Mouse (Mus musculus) stomach, postnatal 0 days (tissue): ENCODE data around the gene Esr1. TPM values are rescaled to one million over a fixed set of nuclear protein-coding genes. Genes with fewer than 3 reads are reported as not detected.

Experiments used
- ATAC-seq: fragments of 200-750 bp; cut with Nextera tagmentation; 2 replicates; pipeline ENCODE4 v1.8.0; 2017; ENCODE audit not compliant: low FRiP score, low TSS enrichment
- DNase-seq: peaks from one replicate; pipeline ENCODE4 v3.0.0-alpha.2; 2016; ENCODE audit warnings: low spot score
- H3K27ac ChIP-seq: fragments of 300-500 bp; sonication (generic); replicated peaks from 2 replicates; pipeline ENCODE4 v1.5.1; 2014; ENCODE audit warnings: mild to moderate bottlenecking, control low read depth
- H3K27me3 ChIP-seq: fragments of 300-500 bp; sonication (generic); 2 replicates; pipeline ENCODE4 v1.6.1; 2014; ENCODE audit warnings: low read length; ENCODE audit not compliant: control insufficient read depth, insufficient read depth
- H3K36me3 ChIP-seq: fragments of 300-500 bp; sonication (generic); 2 replicates; pipeline ENCODE4 v1.6.1; 2014; ENCODE audit warnings: low read length, mixed read lengths; ENCODE audit not compliant: control insufficient read depth, insufficient read depth
- H3K4me1 ChIP-seq: fragments of 300-500 bp; sonication (generic); replicated peaks from 2 replicates; pipeline ENCODE4 v1.6.1; 2014; ENCODE audit warnings: antibody characterized with exemption; ENCODE audit not compliant: control insufficient read depth, insufficient read depth
- H3K4me2 ChIP-seq: fragments of 300-500 bp; sonication (generic); replicated peaks from 2 replicates; pipeline ENCODE4 v1.6.1; 2014; ENCODE audit warnings: low read depth, mild to moderate bottlenecking, control low read depth, moderate library complexity
- H3K4me3 ChIP-seq: fragments of 300-500 bp; sonication (generic); 2 replicates; pipeline ENCODE4 v1.5.1; 2014; ENCODE audit warnings: low read depth, low read length, control low read depth
- H3K9ac ChIP-seq: fragments of 300-500 bp; sonication (generic); 2 replicates; pipeline ENCODE4 v1.6.1; 2014; ENCODE audit warnings: mild to moderate bottlenecking, low read length, control low read depth, mixed read lengths
- H3K9me3 ChIP-seq: fragments of 300-500 bp; sonication (generic); 2 replicates; pipeline ENCODE4 v1.6.1; 2016; ENCODE audit warnings: low read length; ENCODE audit not compliant: control insufficient read depth
- CTCF ChIP-seq: IDR thresholded peaks from 2 replicates; pipeline ENCODE4 v1.5.1; 2016; ENCODE audit warnings: antibody characterized with exemption, low read depth, mild to moderate bottlenecking, moderate library complexity
- EP300 ChIP-seq: optimal IDR thresholded peaks from 2 replicates; pipeline ENCODE3; 2016; ENCODE audit warnings: antibody characterized with exemption
- WGBS: fragments of 180-500 bp; shearing (Covaris S2); extraction: QIAGEN DNeasy Blood & Tissue Kit; methylation state at CpG from one replicate; pipeline ENCODE4 v1.1.7; 2014; 5-methylcytosine and 5-hydroxymethylcytosine counted together
- polyA plus RNA-seq: library from polyadenylated mRNA; unstranded; fragments of >200 nt; fragmentation: Nextera tagmentation; extraction: Ambion mirVana; gene quantifications from 2 replicates; pipeline ENCODE4 v1.2.1, GENCODE M21; 2015

Gene Esr1
- polyA plus RNA-seq, 1 experiment from 2014 or later, result 0.57 TPM

GRCm38 (mm10) chr10:4830592-4830991 is 219.2 kb downstream of the Esr1 start:
- H3K4me3 ChIP-seq, result no peak overlapping the region
- H3K4me1 ChIP-seq, result no peaks in the 10 kb centered on the region
- no peak overlapping the region for H3K4me2 ChIP-seq
- no peaks in the 10 kb centered on the region for H3K36me3 ChIP-seq
- H3K9ac ChIP-seq, result no peak overlapping the region
- 85% methylated on average over 6 of the region's 6 CpGs for WGBS
- H3K27me3 ChIP-seq, result no peaks in the 10 kb centered on the region
- ATAC-seq, result no peak
- H3K9me3 ChIP-seq, result no peaks in the 10 kb centered on the region
- no peak for DNase-seq
- H3K27ac ChIP-seq, result no peak overlapping the region
- TF ChIP-seq EP300 (no peak), CTCF (no peak)

DNA sequence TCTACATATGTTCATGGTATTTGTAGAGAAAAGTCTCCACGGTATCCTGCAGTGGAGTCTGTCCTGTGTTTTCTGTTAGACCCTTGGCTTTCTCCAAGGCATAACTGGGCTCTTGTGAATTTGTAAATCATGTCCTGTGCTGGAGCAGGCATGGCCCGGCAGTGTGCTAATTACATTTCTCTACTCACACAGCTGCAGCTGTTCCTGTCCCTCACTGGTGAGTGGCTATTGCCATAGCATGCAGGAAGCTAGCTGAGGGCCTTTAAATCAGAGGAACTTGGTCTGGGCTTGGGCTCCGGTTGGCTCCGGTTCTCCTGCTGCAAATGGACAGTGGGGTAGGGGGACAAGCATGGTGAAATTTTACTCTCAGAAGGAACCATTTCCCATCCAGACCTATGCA is 226.7 kb downstream of the Esr1 start:
- 81% methylated on average over 4 of the region's 4 CpGs for WGBS
- Histone ChIP-seq H3K9ac (no peak overlapping the region), H3K4me1 (no peaks in the 10 kb centered on the region), H3K4me3 (no peak overlapping the region), H3K4me2 (no peak overlapping the region), H3K27ac (no peak overlapping the region), H3K9me3 (no peaks in the 10 kb centered on the region), H3K36me3 (no peaks in the 10 kb centered on the region), H3K27me3 (no peaks in the 10 kb centered on the region)
- DNase-seq (no peak), ATAC-seq (no peak)
- TF ChIP-seq EP300 (no peak), CTCF (no peak)

DNA sequence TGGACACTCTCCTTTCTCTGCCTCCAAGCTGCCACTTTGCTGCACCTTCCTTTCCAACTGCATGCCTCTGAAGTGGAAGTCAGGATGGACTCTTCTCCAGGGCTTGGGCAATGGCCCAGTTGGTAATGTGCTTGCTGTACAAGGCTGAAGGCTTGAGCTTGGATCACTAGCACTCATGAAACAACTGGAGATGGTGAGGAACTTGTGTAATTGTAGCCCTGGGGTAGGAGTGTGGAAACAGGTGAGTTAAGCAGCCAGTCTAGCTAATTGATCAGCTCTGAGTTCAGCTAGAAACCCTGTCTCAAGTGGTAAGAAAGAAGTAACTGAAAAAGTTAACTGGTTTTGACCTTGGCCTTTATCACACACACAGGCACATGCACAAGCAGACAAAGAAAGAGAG is 229.6 kb downstream of the Esr1 start:
- no peaks in the 10 kb centered on the region for H3K27me3 ChIP-seq
- H3K4me3 ChIP-seq, result no peak overlapping the region
- H3K4me1 ChIP-seq, result no peaks in the 10 kb centered on the region
- no peak for TF ChIP-seq EP300
- no peak for TF ChIP-seq CTCF
- H3K9ac ChIP-seq, result no peak overlapping the region
- DNase-seq (no peak), ATAC-seq (no peak)
- no peak overlapping the region for H3K4me2 ChIP-seq
- H3K36me3 ChIP-seq, result no peaks in the 10 kb centered on the region
- no peak overlapping the region for H3K27ac ChIP-seq
- H3K9me3 ChIP-seq, result no peaks in the 10 kb centered on the region

GRCm38 (mm10) chr10:4847523-4847922 is 236.1 kb downstream of the Esr1 start:
- Histone ChIP-seq H3K27me3 (no peaks in the 10 kb centered on the region), H3K9me3 (no peaks in the 10 kb centered on the region), H3K4me1 (no peaks in the 10 kb centered on the region), H3K4me3 (no peak overlapping the region), H3K4me2 (no peak overlapping the region), H3K27ac (no peak overlapping the region), H3K36me3 (no peaks in the 10 kb centered on the region), H3K9ac (no peak overlapping the region)
- no peak for TF ChIP-seq CTCF
- TF ChIP-seq EP300, result no peak
- WGBS, result 65% methylated on average over 2 of the region's 2 CpGs
- no peak for DNase-seq
- ATAC-seq, result no peak

- Histone ChIP-seq H3K4me1 (no peaks in the 10 kb centered on the region), H3K9me3 (no peaks in the 10 kb centered on the region), H3K27ac (no peak overlapping the region), H3K4me2 (no peak overlapping the region), H3K27me3 (no peaks in the 10 kb centered on the region), H3K4me3 (no peak overlapping the region), H3K36me3 (no peaks in the 10 kb centered on the region), H3K9ac (no peak overlapping the region)
- no peak for ATAC-seq
- DNase-seq, result no peak
- WGBS, result 81% methylated on average over 3 of the region's 3 CpGs
- TF ChIP-seq EP300 (no peak), CTCF (no peak)
Observed at GRCm38 (mm10) chr10:4849881-4850280, 238.5 kb downstream of the Esr1 start.

GRCm38 (mm10) chr10:4875076-4875737 is 263.8 kb downstream of the Esr1 start:
- DNase-seq, result no peak

More at GRCm38 (mm10) chr10:4875076-4875737, 263.8 kb downstream of the Esr1 start:
- TF ChIP-seq EP300, result no peak
- TF ChIP-seq CTCF, result no peak
- no peaks in the 10 kb centered on the region for H3K36me3 ChIP-seq
- H3K4me3 ChIP-seq, result no peak overlapping the region
- no peaks in the 10 kb centered on the region for H3K4me1 ChIP-seq
- H3K27ac ChIP-seq, result no peak overlapping the region
- H3K9ac ChIP-seq, result no peak overlapping the region
- no peaks in the 10 kb centered on the region for H3K27me3 ChIP-seq
- no peaks in the 10 kb centered on the region for H3K9me3 ChIP-seq
- ATAC-seq, result no peak
- 72% methylated on average over 8 of the region's 8 CpGs for WGBS
- no peak overlapping the region for H3K4me2 ChIP-seq
